Mouse (Mus musculus) left cerebral cortex, postnatal 25 days (tissue): ENCODE measurements around the gene 1600014C10Rik. TPM values are rescaled to one million over a fixed set of nuclear protein-coding genes. Genes with fewer than 3 reads are reported as not detected.

ENCODE experiments used
- DNase-seq, 2 experiments: peaks; one replicate each; pipeline ENCODE4 v3.0.0; 2022; ENCODE audit warnings: low spot score in 2 of 2, mixed read lengths in 1 of 2
- intact Hi-C: fragments of 180-260 bp; cut with DNase I; formaldehyde crosslinking; loops from one replicate; pipeline ENCODE4 v1.15.1; 2025
- total RNA-seq, 2 experiments: library from RNA; stranded (reverse); gene quantifications; 2 replicates each; pipeline ENCODE4 v1.2.3; 2021

The 1600014C10Rik gene
- total RNA-seq, 2 experiments from 2014 or later: 21.5 to 22.6 TPM

DNA sequence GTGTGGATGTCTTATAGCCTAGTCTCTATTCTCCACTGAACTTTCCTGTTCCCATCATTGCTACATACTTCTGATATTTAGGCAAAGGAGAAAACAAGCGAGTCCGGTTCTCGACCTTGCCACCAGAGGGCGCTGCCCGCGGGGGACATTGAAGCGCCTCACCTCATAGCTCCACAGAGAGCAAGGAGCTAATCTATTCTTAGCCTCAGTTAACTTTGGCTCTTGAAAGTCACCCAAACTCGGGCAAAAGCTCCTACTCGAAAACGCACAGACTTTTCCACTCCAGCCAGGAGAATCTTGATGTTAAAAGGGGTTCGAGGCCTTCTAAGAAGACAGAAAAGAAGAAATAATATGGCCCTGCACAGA, 438 bp upstream of the 1600014C10Rik start:
- intact Hi-C loops: loop anchor here (2.0 kb wide), 1 partner anchor 88 kb away; the partner anchor contains the start of gene Pop4
- DNase-seq: peak; percentile 74 to 83

DNA sequence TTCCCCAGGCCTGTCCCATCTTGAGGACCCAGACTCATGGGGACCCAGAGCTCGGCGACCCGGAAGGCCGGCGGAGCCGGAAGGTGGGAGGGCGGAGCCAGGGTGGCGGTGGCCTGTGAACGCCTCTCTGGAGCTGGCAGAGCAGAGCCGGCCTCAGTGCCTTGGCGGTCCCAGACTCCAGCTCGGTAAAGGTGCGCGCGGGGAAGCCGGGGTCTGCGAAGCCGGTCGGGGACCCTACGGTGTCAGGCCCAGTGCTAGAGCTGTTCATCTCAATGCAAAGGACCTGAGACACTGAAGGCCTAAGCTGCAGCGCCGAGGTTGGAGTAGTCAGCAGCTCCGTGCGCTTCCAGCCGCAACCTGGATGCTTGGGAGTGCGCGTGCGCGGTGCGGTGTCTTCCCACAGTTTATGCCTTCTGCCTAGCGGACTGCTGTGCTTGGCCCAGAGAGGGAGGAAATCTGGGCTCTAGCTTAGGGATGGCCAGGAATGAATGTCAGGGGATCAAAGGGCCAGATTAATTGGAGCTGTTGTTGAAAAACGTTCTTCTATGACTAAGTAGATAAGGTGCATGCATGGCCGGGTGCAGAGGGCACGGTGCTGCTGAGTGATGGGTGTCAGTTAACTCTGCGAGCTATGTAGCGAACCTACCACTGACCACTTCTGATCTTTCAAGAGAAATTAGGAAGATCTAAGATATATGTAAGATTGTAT, 846 bp downstream of the 1600014C10Rik start:
- intact Hi-C loops: loop anchor here (1.0 to 2.0 kb wide), 2 partner anchors 17 to 87 kb away; partner anchors contain the start of gene Pop4
- DNase-seq: peak; percentile 89 to 91

DNA sequence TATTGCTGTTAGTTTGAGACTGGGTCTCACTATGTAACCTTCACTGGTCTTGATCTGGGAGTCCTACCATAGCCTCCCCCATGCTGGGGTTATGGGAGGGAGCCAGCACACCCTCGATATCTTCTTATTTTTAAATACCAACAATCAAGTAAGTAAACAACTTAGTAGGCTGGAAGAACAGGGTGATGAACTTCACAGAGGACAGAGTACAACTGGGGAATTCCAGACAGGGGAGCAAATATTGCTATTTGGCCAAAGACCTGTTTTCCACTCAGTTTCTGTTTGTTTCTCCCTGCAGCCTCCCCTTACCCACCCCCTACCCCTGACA, 1.4 kb downstream of the 1600014C10Rik start:
- no peak for DNase-seq
- intact Hi-C loops: no loop called here

DNA sequence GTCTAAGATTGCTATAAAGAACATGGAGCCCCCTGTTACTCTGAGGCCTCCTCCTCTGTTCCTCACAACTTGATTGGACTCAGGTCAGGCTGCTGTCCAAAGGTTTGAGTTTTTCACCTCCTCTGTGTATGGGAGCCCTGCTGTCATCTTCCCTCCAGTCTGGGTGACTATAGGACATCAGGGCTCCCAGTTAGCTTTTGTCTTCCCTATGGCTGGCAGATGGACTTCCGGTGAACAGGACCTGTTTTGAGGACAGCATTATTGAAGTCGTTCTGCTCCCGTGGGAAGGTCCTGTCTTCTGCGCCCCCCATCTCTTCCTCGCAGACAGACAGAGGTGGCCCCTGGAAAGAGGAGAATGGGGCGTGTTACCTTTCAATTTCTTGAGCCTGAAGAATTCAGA, 1.8 kb downstream of the 1600014C10Rik start:
- intact Hi-C loops: no loop called here
- no peak for DNase-seq

DNA sequence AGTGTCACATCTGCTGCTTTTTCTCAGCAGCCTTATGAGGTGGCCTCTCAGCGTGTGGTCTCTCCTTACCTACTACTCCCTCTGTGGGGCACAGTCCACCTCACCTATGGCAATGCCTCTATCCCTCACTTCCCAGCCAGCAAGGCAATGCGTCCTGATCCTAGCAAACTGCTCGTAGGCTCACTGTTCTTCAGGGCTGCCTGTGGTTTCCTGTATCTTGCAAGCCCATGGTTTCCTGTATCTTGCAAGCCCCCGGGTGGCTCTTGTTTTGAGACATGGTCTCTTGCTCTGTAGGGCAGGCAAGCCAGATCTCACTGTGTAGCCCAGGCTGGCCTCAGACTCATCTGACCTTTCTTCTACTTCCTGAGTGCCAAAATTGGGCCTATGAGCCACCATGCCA, 3.8 kb downstream of the 1600014C10Rik start:
- no peak for DNase-seq
- intact Hi-C loops: no loop called here

DNA sequence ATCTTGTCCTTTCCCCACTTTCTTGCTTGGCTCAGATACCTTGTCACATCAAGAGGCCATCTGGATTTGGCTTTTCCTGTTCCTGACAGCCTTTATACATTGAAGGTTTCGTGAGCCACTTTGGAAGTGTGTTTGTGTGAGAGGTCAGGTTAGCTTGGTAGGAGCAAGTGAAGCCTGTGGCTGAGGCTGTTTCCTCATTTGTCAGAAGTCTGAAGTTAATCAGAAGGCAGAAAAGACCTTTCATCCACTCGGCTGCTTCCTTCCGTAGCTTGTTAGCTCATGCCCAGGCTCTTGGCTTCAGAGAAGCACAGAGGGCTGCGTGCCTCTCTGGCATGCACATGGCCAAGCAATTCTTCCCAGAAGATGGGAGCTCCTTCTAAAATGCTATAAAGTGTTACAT, 4.8 kb downstream of the 1600014C10Rik start:
- DNase-seq: no peak
- intact Hi-C loops: no loop called here

DNA sequence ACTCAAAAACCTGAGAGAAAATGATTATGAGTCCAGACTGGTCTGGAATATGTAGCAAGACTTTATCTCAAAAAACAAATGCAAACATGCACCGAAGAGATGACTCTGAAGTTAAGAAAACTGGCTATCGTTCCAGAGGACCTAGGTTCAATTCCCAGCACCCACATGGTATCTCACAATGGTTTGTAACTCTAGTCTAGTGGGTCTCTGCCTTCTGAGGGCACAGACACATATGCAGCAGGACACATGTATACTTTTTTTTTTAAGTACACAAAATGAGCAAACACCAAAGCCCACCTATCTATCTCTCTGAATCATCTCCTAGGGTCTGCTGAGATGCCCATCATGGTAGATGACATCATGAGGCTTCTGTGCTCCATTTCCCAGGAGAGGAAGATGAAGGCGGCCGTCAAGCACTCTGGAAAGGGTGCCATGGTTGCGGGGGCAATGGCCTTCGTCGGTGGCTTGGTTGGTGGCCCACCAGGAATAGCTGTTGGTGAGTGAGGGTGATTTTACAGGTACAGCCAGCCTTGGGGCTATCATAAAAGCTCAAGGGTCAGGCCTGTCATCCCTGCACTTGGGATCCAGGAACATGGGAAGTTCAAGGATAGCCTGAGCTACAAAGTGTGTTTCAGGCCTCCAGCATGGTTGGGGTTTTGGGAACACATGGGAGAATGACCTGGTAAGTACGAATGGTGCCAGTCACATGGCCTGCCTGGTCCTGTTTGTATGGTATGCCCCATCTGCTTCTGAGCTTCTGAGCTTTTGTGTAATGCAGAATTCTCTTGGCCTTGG, 5.5 kb downstream of the 1600014C10Rik start:
- intact Hi-C loops: no loop called here
- DNase-seq: no peak

DNA sequence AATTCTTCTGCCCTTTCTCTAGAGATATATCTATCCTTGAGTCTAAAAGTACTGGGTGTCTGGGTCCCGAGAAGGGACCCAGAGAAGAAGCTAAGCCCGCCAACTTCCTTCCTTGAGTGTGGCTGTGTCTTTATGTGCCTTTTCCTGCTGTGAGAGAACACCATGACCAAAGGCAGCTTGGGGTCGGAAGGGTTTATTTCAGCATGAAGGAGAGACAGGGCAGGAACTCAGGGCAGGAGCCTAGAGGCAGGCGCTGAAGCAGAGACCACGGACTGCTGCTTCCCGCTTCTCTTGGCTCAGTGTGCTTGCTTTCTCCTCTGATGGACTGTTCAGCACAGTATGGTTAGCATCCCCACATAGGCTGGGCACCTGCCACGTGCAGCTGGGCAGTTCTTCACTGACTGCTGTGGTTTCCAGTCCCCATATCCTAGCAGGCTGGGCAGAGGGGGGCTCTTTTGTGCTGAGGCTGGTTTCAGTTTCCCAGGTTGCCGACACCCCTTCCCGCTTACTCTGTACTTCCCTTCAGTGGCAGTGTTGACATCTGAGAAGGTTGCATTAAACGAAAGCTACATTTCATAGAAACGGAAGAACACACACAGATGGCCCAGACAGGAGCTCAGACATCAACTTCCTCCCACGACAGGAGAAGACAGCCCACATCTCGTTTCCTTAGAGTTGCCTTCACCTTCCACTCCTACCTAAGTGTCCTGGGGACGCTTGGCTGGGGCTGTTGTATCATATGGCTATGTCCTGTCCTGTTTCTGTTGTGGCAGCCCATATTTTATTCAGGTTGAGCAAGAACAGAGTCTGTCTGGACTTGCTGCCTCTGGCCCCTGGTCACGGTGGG, 6.3 kb downstream of the 1600014C10Rik start:
- intact Hi-C loops: no loop called here
- peak; percentile 30 to 39 for DNase-seq

DNA sequence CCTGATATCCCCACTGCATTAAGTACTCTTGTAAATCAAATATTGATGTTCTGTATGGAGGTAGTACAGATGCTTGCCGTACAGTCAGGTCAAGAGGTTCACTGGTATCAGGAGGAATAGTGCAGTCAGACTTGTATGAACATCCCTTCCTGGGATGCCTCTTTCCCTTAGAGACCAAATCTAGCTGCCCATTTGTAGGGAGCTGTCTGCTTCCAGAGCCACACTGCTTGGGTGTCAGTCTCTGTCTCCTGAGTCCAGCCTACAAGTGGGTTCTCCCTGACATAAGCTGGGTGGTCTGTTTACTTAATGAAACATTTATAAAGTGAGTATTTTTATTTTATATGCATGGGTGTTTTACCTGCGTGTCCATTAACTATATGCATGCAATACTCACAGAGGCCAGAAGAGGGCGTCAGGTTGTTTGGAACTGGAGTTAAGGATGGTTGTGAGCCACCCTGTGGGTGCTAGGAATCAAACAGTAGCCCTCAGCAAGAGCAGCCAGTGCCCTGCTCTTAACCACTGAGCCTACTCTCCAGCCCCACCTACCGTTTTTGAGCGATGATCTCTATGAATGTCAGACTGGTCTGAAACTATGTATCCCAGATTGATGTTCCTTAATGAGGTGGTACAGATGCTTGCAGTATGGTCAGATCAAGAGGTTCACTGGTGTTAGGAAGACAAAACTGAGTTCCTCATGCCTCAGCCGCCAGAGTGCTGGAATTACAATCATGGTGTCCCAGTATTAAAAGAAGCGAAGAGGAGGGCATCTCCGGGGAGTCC, 7.2 kb downstream of the 1600014C10Rik start:
- intact Hi-C loops: no loop called here
- DNase-seq: no peak

DNA sequence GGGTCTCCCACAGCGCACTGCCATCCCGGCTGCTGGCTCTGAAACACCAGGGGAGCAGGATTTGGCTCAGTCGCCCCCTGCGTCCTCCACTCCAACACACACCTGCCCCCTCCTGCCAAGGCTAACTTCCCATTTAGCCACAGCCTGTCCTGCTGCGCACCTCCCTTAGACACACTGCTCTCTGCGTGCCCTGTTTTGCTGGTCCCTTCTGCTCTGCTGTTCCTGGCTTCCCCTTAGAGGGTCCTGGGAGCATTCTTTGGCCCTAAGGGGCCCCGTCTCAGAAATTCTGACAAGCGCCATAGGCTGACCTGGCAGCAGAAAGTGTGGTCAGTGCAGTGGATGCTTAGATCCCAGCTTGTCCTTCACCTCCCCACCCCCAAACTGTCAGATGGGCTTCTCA, 8.1 kb downstream of the 1600014C10Rik start:
- intact Hi-C loops: no loop called here
- DNase-seq: no peak

DNA sequence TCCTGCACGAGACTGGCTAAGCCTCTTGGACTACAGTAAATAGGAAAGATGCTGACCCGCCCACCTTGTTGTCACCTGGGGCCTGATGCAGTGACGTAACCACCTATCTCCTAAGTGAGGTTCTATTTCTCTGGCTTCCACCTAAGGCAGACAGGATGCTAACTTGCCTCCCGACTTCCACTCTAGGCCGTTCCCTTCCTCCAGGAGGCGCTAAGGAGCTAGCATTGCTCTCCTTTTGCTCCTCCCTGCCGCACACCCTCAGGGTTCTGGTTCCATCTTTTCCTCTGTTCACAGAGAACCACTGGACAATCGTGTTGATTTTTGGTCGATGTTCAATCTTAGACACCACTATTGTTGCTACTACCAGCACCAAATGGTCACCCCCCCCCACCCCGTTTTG, 8.6 kb downstream of the 1600014C10Rik start:
- intact Hi-C loops: no loop called here

DNA sequence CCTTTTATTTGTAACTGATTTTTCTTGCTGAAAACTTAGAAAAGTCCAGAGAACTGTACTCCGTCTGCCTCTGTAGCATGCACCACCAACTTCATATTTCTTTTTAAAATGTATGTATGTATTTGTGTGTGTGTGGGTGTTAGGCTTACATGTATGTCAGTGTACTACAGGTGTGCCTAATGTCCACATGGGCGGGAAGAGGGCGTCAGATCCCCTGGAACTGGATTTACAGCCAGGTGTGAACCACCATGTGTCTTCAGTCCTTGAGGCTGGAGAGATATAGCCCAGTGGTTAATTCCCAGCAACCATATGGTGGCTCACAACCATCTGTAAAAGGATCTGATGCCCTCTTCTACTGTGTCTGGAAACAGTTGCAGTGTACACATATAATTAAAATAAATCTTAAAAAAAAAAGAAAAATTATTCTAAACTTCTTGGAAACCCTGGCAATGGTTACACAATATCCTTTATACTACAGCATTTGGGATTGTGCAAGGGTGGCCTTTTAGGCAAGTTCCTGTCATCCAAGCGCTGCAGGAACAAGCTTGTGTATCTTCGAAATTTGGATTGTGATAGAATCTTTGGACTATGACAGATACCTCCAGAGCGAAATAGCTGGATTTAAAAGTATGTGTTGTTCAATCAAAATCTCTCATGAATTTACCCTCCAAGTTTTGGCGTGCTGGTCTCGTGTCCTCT, 17.0 kb downstream of the 1600014C10Rik start:
- intact Hi-C loops: no loop called here
- no peak for DNase-seq

More for the DNA sequence above, 8.6 kb downstream of the 1600014C10Rik start:
- no peak for DNase-seq

DNA sequence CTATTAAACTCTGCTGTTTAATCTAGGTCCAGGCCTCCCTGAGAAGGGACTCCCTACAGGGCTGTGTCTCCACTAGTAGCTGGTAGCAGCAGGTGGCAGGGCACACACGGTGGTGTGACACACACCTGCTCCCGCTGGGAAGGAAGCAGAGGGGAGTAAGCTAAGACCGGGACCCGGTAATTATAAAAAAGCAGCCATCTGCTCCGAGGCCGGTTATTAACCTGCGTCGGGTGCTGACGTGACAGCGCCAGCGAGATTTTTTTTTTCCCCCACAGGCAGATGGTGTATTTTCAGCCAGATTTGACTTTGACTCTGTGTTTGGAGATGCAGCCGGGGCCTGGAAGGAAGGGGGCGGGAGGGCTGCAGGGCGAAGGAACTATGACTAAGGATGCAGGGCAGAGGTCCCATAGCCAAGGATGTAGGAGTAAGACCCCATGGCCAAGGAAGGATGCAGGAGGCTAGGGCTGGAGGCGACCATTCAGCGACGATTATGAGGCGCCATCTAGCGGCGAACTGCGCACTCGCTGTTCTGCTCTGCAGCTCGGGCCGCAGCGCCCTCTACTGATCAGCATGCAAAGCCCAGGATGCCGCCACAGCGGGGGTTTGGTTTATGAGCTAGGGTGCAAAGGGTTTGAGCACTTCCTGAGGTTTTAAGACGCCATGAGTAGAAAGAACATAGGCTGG, 17.7 kb downstream of the 1600014C10Rik start:
- peak; percentile 87 to 91 for DNase-seq
- intact Hi-C loops: loop anchor here (1.0 kb wide), 2 partner anchors 17 to 67 kb away; partner anchors contain the start of gene 1600014C10Rik

DNA sequence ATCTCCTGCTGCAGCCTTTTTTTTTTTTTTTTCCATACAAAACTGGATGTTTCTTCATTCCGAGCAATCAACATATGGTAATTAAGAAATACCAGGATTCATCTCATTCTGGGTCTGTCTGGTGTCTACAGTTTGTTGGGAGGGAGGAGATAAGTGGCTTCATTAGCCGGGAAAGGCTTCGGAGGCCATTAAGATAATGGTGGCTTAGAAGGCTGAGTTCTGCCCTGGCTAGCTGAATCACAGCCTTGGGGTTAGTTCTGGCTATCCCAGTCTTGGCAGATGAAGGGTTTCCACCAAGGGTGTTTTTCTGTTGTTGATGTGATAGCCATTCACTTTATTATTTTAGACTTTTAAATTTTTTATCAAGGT, 18.3 kb downstream of the 1600014C10Rik start:
- intact Hi-C loops: loop anchor here (1.0 kb wide), 2 partner anchors 18 to 66 kb away; partner anchors contain the start of gene 1600014C10Rik
- no peak for DNase-seq

DNA sequence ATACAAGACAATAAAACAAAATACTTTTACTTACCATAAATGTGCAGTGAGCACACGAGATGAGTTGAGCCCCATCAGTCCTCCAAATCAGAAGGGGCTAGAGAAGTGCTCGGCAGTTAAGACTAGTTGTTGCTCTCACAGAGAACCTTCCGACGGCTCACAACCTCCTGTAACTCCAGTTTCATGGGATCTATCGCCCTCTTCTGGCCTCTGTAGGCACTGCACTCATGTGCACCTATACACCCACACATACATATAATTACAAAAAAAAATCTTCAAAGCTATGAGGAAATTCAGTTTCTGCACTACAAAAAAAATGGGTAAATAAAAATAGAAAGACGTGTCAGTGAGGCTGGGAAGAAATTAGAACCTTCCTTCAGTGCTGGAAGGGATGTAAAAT, 21.3 kb downstream of the 1600014C10Rik start:
- intact Hi-C loops: no loop called here
- DNase-seq: no peak

DNA sequence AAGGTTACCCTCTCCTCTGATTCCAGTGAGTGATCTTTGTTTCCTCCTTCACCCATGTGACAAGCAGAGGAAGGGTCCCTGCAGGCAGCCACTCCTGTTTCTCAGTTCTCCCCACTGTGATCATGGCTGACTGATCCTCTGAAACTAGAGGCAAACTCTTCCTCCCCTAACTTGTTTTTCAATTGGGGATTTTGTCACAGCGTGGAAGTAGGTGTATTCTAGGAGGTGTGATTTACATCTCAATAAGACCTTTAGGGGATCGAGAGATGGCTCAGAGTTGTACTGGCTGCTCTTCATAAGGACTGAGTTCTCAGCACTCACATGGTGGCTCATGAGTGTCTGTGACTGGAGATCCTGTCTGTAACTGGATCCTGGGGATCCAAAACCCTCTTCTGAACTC, 22.8 kb downstream of the 1600014C10Rik start:
- no peak for DNase-seq
- intact Hi-C loops: no loop called here

DNA sequence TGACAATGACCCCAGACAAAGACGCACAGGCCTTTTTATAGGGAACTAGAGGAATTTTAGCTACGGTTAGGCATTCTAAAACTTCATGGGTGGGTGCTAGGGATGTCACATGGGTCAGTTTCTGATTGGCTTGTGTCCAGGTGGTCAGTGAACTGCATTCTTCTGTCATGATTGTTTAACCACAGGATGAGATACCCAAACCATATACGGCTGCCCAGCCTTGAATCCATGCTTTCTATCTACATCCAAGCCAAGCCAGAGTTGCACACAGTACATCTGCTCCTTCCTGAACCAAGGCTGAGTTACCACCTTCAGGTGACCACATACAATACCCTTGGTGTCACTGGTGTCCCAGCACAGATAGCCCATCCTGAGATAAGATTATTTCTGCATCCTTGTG, 23.5 kb downstream of the 1600014C10Rik start:
- DNase-seq: no peak
- intact Hi-C loops: no loop called here

DNA sequence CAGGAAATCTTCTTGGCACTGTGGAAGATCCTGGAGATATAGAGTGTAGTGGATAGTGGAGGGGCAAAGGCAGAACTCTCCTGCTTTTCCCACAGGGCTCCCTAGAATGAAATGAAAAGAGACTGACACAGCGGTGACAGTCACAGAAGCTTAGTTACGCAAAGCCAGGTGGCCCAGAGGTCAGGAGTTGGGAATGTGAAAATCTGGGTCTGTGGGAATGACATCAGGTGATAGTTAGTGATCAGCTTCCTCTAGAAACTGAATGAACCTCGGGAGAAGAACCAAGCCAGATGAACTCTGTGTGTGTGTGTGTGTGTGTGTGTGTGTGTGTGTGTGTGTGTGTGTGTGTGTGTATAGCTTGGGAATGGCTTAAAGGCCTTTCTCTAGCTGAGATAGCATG, 26.0 kb downstream of the 1600014C10Rik start:
- DNase-seq: no peak
- intact Hi-C loops: no loop called here
